Mouse (Mus musculus): ENCODE data around the gene Tango2. TPM values are rescaled to one million over a fixed set of nuclear protein-coding genes. Genes with fewer than 3 reads are reported as not detected.
"Not testable (repeated sequence)": the region's sequence is repeated elsewhere in the genome, so short reads cannot be mapped to it uniquely, and the experiment has no call there.

Gene Tango2
- polyA plus RNA-seq, 1 experiment from 2014 or later = 49.7 TPM

- no peaks in the 10 kb centered on the region for H3K4me1 ChIP-seq
- H3K27ac ChIP-seq (replicated peaks) = no peak overlapping the region
- no peaks in the 10 kb centered on the region for H3K9me3 ChIP-seq
- H3K27me3 ChIP-seq = no peaks in the 10 kb centered on the region
- H3K4me3 ChIP-seq = no peak overlapping the region
- ATAC-seq (ENCODE audit: low FRiP score, low read depth) = no peak
- no peak overlapping the region for H3K4me2 ChIP-seq (replicated peaks)
- H3K9ac ChIP-seq (replicated peaks) = no peak overlapping the region
- peaks cover 13% of the 10 kb centered on the region for H3K36me3 ChIP-seq
- 97% methylated on average over 3 of the region's 3 CpGs for WGBS
Measured at GRCm38 (mm10) chr16:18335981-18336380, 11.9 kb downstream of the Tango2 start.

- Histone ChIP-seq H3K27me3 (no peaks in the 10 kb centered on the region), H3K27ac (replicated peaks) (no peak overlapping the region), H3K36me3 (peaks cover 13% of the 10 kb centered on the region), H3K4me3 (no peak overlapping the region), H3K4me2 (replicated peaks) (no peak overlapping the region), H3K4me1 (no peaks in the 10 kb centered on the region), H3K9me3 (no peaks in the 10 kb centered on the region), H3K9ac (replicated peaks) (no peak overlapping the region)
- ATAC-seq (ENCODE audit: low FRiP score, low read depth) = no peak
- WGBS = 93% methylated on average over 3 of the region's 3 CpGs
Measured at GRCm38 (mm10) chr16:18333976-18334375, 13.9 kb downstream of the Tango2 start.

- Histone ChIP-seq H3K4me1 (no peaks in the 10 kb centered on the region), H3K4me2 (replicated peaks) (no peak overlapping the region), H3K27ac (replicated peaks) (no peak overlapping the region), H3K9me3 (no peaks in the 10 kb centered on the region), H3K4me3 (no peak overlapping the region), H3K9ac (replicated peaks) (no peak overlapping the region), H3K27me3 (no peaks in the 10 kb centered on the region), H3K36me3 (peaks cover 10% of the 10 kb centered on the region)
- 87% methylated on average over 1 of the region's 1 CpGs for whole genome bisulfite sequencing
- no peak for ATAC-seq (ENCODE audit: low FRiP score, low read depth)
Measured at GRCm38 (mm10) chr16:18328524-18328923, 19.4 kb downstream of the Tango2 start.

GRCm38 (mm10) chr16:18327936-18328335, 20.0 kb downstream of the Tango2 start:
- Histone ChIP-seq H3K9me3 (no peaks in the 10 kb centered on the region), H3K27me3 (no peaks in the 10 kb centered on the region), H3K4me3 (no peak overlapping the region), H3K27ac (replicated peaks) (no peak overlapping the region), H3K4me2 (replicated peaks) (no peak overlapping the region), H3K9ac (replicated peaks) (no peak overlapping the region), H3K36me3 (peaks cover 16% of the 10 kb centered on the region), H3K4me1 (no peaks in the 10 kb centered on the region)
- ATAC-seq (ENCODE audit: low FRiP score, low read depth) = no peak
- WGBS = 91% methylated on average over 9 of the region's 9 CpGs

DNA sequence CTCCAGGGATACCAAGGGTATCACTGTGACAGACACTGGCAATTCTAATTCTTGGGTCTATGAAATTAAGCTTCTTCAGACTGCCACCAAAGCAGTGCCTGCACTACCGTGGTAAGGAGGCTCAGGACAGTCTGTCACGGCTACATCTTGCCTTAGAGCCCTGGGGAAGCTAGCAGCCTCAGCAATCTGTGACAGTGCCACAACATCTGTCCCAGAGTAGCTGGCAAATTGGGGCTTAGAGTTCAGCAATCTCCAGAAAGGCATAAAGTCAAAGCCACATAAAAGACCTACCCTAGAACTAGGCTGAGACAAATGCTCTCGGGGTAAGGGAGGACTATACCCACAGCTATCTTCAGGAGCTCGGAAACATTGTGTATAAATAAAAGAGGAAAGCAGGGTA, 22.2 kb downstream of the Tango2 start:
- Histone ChIP-seq H3K4me1 (no peaks in the 10 kb centered on the region), H3K9ac (replicated peaks) (no peak overlapping the region), H3K36me3 (peaks cover 17% of the 10 kb centered on the region; the same call in 1 of the 2 replicates), H3K27me3 (no peaks in the 10 kb centered on the region), H3K27ac (replicated peaks) (no peak overlapping the region), H3K4me3 (no peak overlapping the region), H3K4me2 (replicated peaks) (no peak overlapping the region), H3K9me3 (no peaks in the 10 kb centered on the region)
- 79% methylated on average over 4 of the region's 4 CpGs for WGBS
- ATAC-seq (ENCODE audit: low FRiP score, low read depth) = no peak

GRCm38 (mm10) chr16:18324031-18324430, 23.9 kb downstream of the Tango2 start:
- no peaks in the 10 kb centered on the region for H3K27me3 ChIP-seq
- WGBS = 81% methylated on average over 6 of the region's 6 CpGs
- H3K36me3 ChIP-seq = peaks cover 21% of the 10 kb centered on the region; the same call in 1 of the 2 replicates
- no peak overlapping the region for H3K4me2 ChIP-seq (replicated peaks)
- H3K4me3 ChIP-seq = no peak overlapping the region
- H3K9ac ChIP-seq (replicated peaks) = no peak overlapping the region
- no peaks in the 10 kb centered on the region for H3K9me3 ChIP-seq
- ATAC-seq (ENCODE audit: low FRiP score, low read depth) = no peak
- H3K4me1 ChIP-seq = no peaks in the 10 kb centered on the region
- H3K27ac ChIP-seq (replicated peaks) = no peak overlapping the region

DNA sequence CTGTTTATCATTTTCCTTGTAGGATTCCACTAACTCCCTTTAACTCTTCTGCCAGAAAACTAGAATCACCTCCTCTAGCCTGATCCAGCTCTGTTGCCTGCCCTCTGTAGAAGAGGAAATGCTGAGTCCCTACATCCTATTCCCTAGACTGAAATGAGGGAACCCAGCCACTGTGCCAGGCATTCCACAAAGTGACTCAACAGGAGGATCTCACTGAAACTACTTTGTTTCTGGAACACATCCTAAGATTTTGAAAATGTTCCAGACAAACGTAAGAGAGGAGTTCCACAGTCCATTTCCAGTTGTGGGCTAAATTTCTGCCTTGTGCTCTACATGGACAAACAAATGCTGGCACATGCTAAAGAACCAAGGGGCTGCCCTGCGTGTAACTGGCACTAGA, 24.4 kb downstream of the Tango2 start:
- Histone ChIP-seq H3K4me3 (no peak overlapping the region), H3K36me3 (peaks cover 21% of the 10 kb centered on the region; the same call in 1 of the 2 replicates), H3K27me3 (no peaks in the 10 kb centered on the region), H3K4me1 (no peaks in the 10 kb centered on the region), H3K4me2 (replicated peaks) (no peak overlapping the region), H3K9me3 (no peaks in the 10 kb centered on the region), H3K27ac (replicated peaks) (no peak overlapping the region), H3K9ac (replicated peaks) (no peak overlapping the region)
- no peak for ATAC-seq (ENCODE audit: low FRiP score, low read depth)
- 91% methylated on average over 2 of the region's 2 CpGs for WGBS

GRCm38 (mm10) chr16:18321443-18321842, 26.5 kb downstream of the Tango2 start:
- WGBS = 77% methylated on average over 2 of the region's 2 CpGs
- H3K9me3 ChIP-seq = no peaks in the 10 kb centered on the region
- H3K4me2 ChIP-seq (replicated peaks) = no peak overlapping the region
- H3K27ac ChIP-seq (replicated peaks) = no peak overlapping the region
- H3K27me3 ChIP-seq = no peaks in the 10 kb centered on the region
- no peak for ATAC-seq (ENCODE audit: low FRiP score, low read depth)
- peaks cover 21% of the 10 kb centered on the region; the same call in 1 of the 2 replicates for H3K36me3 ChIP-seq
- H3K9ac ChIP-seq (replicated peaks) = no peak overlapping the region
- H3K4me1 ChIP-seq = no peaks in the 10 kb centered on the region
- no peak overlapping the region for H3K4me3 ChIP-seq

GRCm38 (mm10) chr16:18318992-18319391, 28.9 kb downstream of the Tango2 start:
- 86% methylated on average over 3 of the region's 3 CpGs for WGBS
- no peak overlapping the region for H3K4me2 ChIP-seq (replicated peaks)
- no peaks in the 10 kb centered on the region for H3K4me1 ChIP-seq
- no peak overlapping the region for H3K27ac ChIP-seq (replicated peaks)
- H3K36me3 ChIP-seq = peaks cover 20% of the 10 kb centered on the region; the same call in 1 of the 2 replicates
- H3K9me3 ChIP-seq = no peaks in the 10 kb centered on the region
- no peak for ATAC-seq (ENCODE audit: low FRiP score, low read depth)
- H3K27me3 ChIP-seq = no peaks in the 10 kb centered on the region
- no peak overlapping the region for H3K9ac ChIP-seq (replicated peaks)
- H3K4me3 ChIP-seq = no peak overlapping the region

DNA sequence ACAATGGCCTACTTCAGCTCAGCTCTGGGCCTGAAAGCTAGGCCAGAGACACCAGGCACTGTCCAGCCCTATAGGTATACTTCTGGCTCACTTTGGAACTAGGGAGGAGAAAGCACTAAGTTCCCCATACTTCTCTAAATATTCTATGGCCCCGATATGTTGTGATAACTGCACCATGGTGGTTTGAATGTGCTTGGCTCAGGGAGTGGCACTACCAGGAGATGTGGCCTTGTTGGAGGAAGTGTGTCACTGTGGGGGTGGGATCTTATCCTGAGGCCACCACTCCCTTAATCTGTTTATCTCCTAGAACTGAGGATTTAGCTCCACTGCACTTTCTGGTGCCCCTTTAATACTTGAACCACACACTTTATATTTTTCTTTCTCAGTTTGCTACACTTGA, 39.7 kb downstream of the Tango2 start:
- no peak overlapping the region for H3K4me3 ChIP-seq
- no peak overlapping the region for H3K9ac ChIP-seq (replicated peaks)
- no peaks in the 10 kb centered on the region for H3K9me3 ChIP-seq
- no peak overlapping the region for H3K27ac ChIP-seq (replicated peaks)
- no peaks in the 10 kb centered on the region for H3K27me3 ChIP-seq
- H3K4me1 ChIP-seq = no peaks in the 10 kb centered on the region
- ATAC-seq (ENCODE audit: low FRiP score, low read depth) = no peak
- H3K4me2 ChIP-seq (replicated peaks) = no peak overlapping the region
- peaks cover 27% of the 10 kb centered on the region for H3K36me3 ChIP-seq
- 86% methylated on average over 1 of the region's 1 CpGs for WGBS

DNA sequence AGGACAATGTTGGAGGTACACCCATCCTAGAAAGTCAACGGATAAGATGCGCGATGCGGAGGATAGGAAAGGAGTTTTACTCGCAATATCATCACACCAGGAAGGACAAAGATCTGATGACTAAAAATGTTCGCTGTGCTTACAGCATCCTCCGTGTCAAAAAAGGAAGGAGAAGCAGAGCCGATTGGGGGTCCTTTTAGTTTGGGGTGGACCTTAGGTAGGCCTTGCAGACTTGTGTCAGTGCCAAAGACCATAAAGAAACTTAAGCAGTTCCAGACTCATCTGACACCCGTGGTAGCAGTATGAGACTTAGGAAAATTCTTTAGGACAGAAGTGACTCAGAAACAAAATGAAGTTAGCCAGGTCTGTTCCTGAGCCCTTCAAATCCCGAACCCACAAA, 58.3 kb downstream of the Tango2 start:
- H3K9me3 ChIP-seq; ATAC-seq (ENCODE audit: low FRiP score, low read depth); H3K27me3 ChIP-seq; H3K9ac ChIP-seq (replicated peaks): not testable (repeated sequence)
- Histone ChIP-seq H3K4me2 (replicated peaks) (peak overlapping the region; percentile 96), H3K36me3 (peaks cover 11% of the 10 kb centered on the region), H3K4me3 (peak overlapping the region; percentile 82), H3K27ac (replicated peaks) (0 out of 2 replicates have a peak overlapping the region, but pooled peaks have one; percentile 42), H3K4me1 (peaks cover 31% of the 10 kb centered on the region)
- 5% methylated on average over 10 of the region's 10 CpGs for whole genome bisulfite sequencing

DNA sequence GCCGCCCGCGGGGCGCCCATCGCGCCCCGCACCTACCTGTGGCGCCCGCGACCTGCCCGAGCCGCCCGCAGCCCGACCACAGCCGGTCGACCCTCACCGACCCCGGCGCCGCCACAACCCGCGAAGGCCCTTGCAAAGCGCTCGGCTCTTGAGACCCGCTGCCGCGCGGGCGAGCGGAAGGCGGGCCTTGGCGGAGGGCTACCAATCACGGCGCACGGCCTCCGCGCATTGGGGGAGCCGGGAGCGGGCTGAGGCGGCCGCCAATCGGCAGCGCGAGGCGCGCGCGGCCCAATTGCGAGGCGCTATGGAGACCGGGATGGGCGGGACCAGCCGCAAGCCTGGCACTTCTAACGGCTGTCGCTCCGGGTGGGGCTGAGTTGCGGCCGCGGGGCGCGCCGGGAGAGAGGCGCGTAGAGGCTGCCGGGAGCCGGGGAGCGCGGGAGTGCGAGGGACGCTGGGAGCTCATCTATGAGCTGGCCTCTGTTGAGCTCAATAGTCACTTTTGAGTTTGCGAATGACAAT, 58.8 kb downstream of the Tango2 start, which contains the start of gene Dgcr8:
Gene Dgcr8 (minus strand): TSS at position 180 of the 522 bp plus-strand sequence.
- ATAC-seq (ENCODE audit: low FRiP score, low read depth) = peak; percentile 100
- Histone ChIP-seq H3K4me3 (peak within 1 kb of the TSS; percentile 82), H3K36me3 (peaks cover 15% of the 10 kb centered on the region), H3K27ac (replicated peaks) (peak within 1 kb of the TSS; percentile 82), H3K27me3 (no peaks in the 10 kb centered on the region), H3K4me1 (peaks cover 31% of the 10 kb centered on the region), H3K4me2 (replicated peaks) (peak within 1 kb of the TSS; percentile 96), H3K9ac (replicated peaks) (peak within 1 kb of the TSS; percentile 91), H3K9me3 (no peaks in the 10 kb centered on the region)
- WGBS = 1% methylated on average over 63 of the region's 71 CpGs

DNA sequence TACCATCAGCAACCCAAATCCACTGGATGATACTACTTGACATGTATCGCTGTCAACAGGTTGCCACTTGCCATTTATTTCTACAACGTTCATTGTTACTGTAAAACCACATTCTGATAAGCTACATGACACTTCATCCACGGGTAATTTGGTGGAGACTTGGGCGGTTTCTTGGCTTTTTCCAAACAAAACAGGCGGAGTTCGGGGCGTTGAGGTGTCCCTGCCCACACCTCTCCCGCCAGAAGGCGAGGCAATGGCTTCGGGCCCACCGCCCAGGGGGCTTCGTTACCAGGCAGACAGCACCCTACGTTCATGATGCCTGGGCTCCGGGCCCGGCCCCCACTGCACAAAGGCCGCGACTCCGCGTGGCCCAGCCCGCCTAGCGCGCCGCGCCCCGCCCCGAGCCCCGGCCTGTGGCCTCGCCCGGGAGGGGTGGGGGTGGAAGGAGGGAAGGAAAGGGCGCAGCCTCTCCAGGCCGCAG, 59.3 kb downstream of the Tango2 start:
- Histone ChIP-seq H3K9me3 (no peaks in the 10 kb centered on the region), H3K4me2 (replicated peaks) (peak overlapping the region; percentile 96), H3K36me3 (peaks cover 20% of the 10 kb centered on the region), H3K4me1 (peaks cover 31% of the 10 kb centered on the region), H3K27me3 (no peaks in the 10 kb centered on the region), H3K4me3 (peak overlapping the region; percentile 82), H3K27ac (replicated peaks) (peak overlapping the region; percentile 82), H3K9ac (replicated peaks) (peak overlapping the region; percentile 91)
- ATAC-seq (ENCODE audit: low FRiP score, low read depth) = peak; percentile 81
- under 1% methylated on average over 30 of the region's 31 CpGs for WGBS
